Mouse (Mus musculus): Measurements from ENCODE around the gene Mbd3. TPM values are rescaled to one million over a fixed set of nuclear protein-coding genes. Genes with fewer than 3 reads are reported as not detected.

The Mbd3 gene
- total and polyA plus RNA-seq, 3 experiments, result 41.7 to 244 (median 42.0) TPM

GRCm38 (mm10) chr10:80420729-80421128, 21.4 kb upstream of the Mbd3 start:
- Histone ChIP-seq H3K36me3 (replicated peaks) (peaks cover 97% of the 10 kb centered on the region), H3K4me3 (ENCODE audit: low read depth, low read length) (peak overlapping the region; percentile 67; the same call in 1 of the 2 replicates), H3K4me1 (ENCODE audit: insufficient read depth, low read depth, low read length) (peaks cover 93% of the 10 kb centered on the region)

GRCm38 (mm10) chr10:80419419-80419818, 20.1 kb upstream of the Mbd3 start:
- TF ChIP-seq CTCF (IDR thresholded peaks at IDR 0.05; ENCODE audit: low read depth, low read length) (no peak), TAL1 (conservative IDR thresholded peaks at IDR 0.05; ENCODE audit: low read depth, low read length) (no peak), POLR2AphosphoS5 (IDR thresholded peaks at IDR 0.05; ENCODE audit: insufficient replicate concordance, low read depth, low read length) (no peak), GATA2 (IDR thresholded peaks at IDR 0.05; ENCODE audit: borderline replicate concordance, low read depth, low read length) (no peak), GATA1 (IDR thresholded peaks at IDR 0.05; ENCODE audit: borderline replicate concordance, low read length) (no peak)
- H3K4me1 ChIP-seq (ENCODE audit: insufficient read depth, low read depth, low read length), result peaks cover 99% of the 10 kb centered on the region
- peaks cover 97% of the 10 kb centered on the region for H3K36me3 ChIP-seq (replicated peaks)
- H3K27me3 ChIP-seq (ENCODE audit: insufficient read depth, low read length), result no peaks in the 10 kb centered on the region; the same call in 1 of the 2 replicates
- DNase-seq (ENCODE audit: low spot score) (no peak), ATAC-seq (ENCODE audit: extremely low read depth, insufficient number of reproducible peaks, low FRiP score, poor library complexity, severe bottlenecking) (no peak)
- H3K4me3 ChIP-seq (ENCODE audit: low read depth, low read length), result peak overlapping the region; percentile 50; the same call in 1 of the 2 replicates
- H3K9me3 ChIP-seq (replicated peaks), result no peaks in the 10 kb centered on the region

More at GRCm38 (mm10) chr10:80420729-80421128, 21.4 kb upstream of the Mbd3 start:
- H3K9me3 ChIP-seq (replicated peaks), result peaks cover 5% of the 10 kb centered on the region; the same call in 1 of the 2 replicates
- no peaks in the 10 kb centered on the region; the same call in 1 of the 2 replicates for H3K27me3 ChIP-seq (ENCODE audit: insufficient read depth, low read length)
- DNase-seq (ENCODE audit: low spot score) (no peak), ATAC-seq (ENCODE audit: extremely low read depth, insufficient number of reproducible peaks, low FRiP score, poor library complexity, severe bottlenecking) (no peak)
- TF ChIP-seq GATA1 (IDR thresholded peaks at IDR 0.05; ENCODE audit: borderline replicate concordance, low read length), result no peak
- no peak for TF ChIP-seq POLR2AphosphoS5 (IDR thresholded peaks at IDR 0.05; ENCODE audit: insufficient replicate concordance, low read depth, low read length)

GRCm38 (mm10) chr10:80418311-80418710, 19.0 kb upstream of the Mbd3 start:
- peaks cover 98% of the 10 kb centered on the region for H3K4me1 ChIP-seq (ENCODE audit: insufficient read depth, low read depth, low read length)
- TF ChIP-seq TAL1 (conservative IDR thresholded peaks at IDR 0.05; ENCODE audit: low read depth, low read length) (no peak), GATA2 (IDR thresholded peaks at IDR 0.05; ENCODE audit: borderline replicate concordance, low read depth, low read length) (no peak), CTCF (IDR thresholded peaks at IDR 0.05; ENCODE audit: low read depth, low read length) (no peak), POLR2AphosphoS5 (IDR thresholded peaks at IDR 0.05; ENCODE audit: insufficient replicate concordance, low read depth, low read length) (no peak), GATA1 (IDR thresholded peaks at IDR 0.05; ENCODE audit: borderline replicate concordance, low read length) (no peak)
- DNase-seq (ENCODE audit: low spot score), result no peak
- H3K27me3 ChIP-seq (ENCODE audit: insufficient read depth, low read length), result no peaks in the 10 kb centered on the region; the same call in 1 of the 2 replicates
- no peak for ATAC-seq (ENCODE audit: extremely low read depth, insufficient number of reproducible peaks, low FRiP score, poor library complexity, severe bottlenecking)
- no peaks in the 10 kb centered on the region for H3K9me3 ChIP-seq (replicated peaks)
- H3K36me3 ChIP-seq (replicated peaks), result peaks cover 98% of the 10 kb centered on the region
- H3K4me3 ChIP-seq (ENCODE audit: low read depth, low read length), result no peak overlapping the region; the same call in 1 of the 2 replicates

- Histone ChIP-seq H3K9me3 (replicated peaks) (no peaks in the 10 kb centered on the region), H3K4me1 (ENCODE audit: insufficient read depth, low read depth, low read length) (peaks cover 98% of the 10 kb centered on the region), H3K4me3 (ENCODE audit: low read depth, low read length) (no peak overlapping the region), H3K27me3 (ENCODE audit: insufficient read depth, low read length) (no peaks in the 10 kb centered on the region; the same call in 1 of the 2 replicates), H3K36me3 (replicated peaks) (peaks cover 98% of the 10 kb centered on the region)
- no peak for TF ChIP-seq GATA1 (IDR thresholded peaks at IDR 0.05; ENCODE audit: borderline replicate concordance, low read length)
- TF ChIP-seq GATA2 (IDR thresholded peaks at IDR 0.05; ENCODE audit: borderline replicate concordance, low read depth, low read length), result no peak
- TF ChIP-seq TAL1 (conservative IDR thresholded peaks at IDR 0.05; ENCODE audit: low read depth, low read length), result no peak
- TF ChIP-seq POLR2AphosphoS5 (IDR thresholded peaks at IDR 0.05; ENCODE audit: insufficient replicate concordance, low read depth, low read length), result no peak
- TF ChIP-seq CTCF (IDR thresholded peaks at IDR 0.05; ENCODE audit: low read depth, low read length), result no peak
- ATAC-seq (ENCODE audit: extremely low read depth, insufficient number of reproducible peaks, low FRiP score, poor library complexity, severe bottlenecking) (no peak), DNase-seq (ENCODE audit: low spot score) (no peak)
Observed at GRCm38 (mm10) chr10:80417841-80418240, 18.5 kb upstream of the Mbd3 start.

- Histone ChIP-seq H3K4me1 (ENCODE audit: insufficient read depth, low read depth, low read length) (peaks cover 99% of the 10 kb centered on the region), H3K36me3 (replicated peaks) (peaks cover 100% of the 10 kb centered on the region)
Observed at GRCm38 (mm10) chr10:80417371-80417770, 18.0 kb upstream of the Mbd3 start.

GRCm38 (mm10) chr10:80415566-80415965, 16.2 kb upstream of the Mbd3 start:
- Histone ChIP-seq H3K9me3 (replicated peaks) (no peaks in the 10 kb centered on the region), H3K36me3 (replicated peaks) (peaks cover 100% of the 10 kb centered on the region), H3K4me3 (ENCODE audit: low read depth, low read length) (0 out of 2 replicates have a peak overlapping the region, but pooled peaks have one; percentile 21), H3K27me3 (ENCODE audit: insufficient read depth, low read length) (peaks cover 2% of the 10 kb centered on the region; the same call in 1 of the 2 replicates), H3K4me1 (ENCODE audit: insufficient read depth, low read depth, low read length) (peaks cover 99% of the 10 kb centered on the region)
- TF ChIP-seq POLR2AphosphoS5 (IDR thresholded peaks at IDR 0.05; ENCODE audit: insufficient replicate concordance, low read depth, low read length) (no peak), GATA2 (IDR thresholded peaks at IDR 0.05; ENCODE audit: borderline replicate concordance, low read depth, low read length) (no peak), TAL1 (conservative IDR thresholded peaks at IDR 0.05; ENCODE audit: low read depth, low read length) (no peak), CTCF (IDR thresholded peaks at IDR 0.05; ENCODE audit: low read depth, low read length) (no peak), GATA1 (IDR thresholded peaks at IDR 0.05; ENCODE audit: borderline replicate concordance, low read length) (no peak)
- ATAC-seq (ENCODE audit: extremely low read depth, insufficient number of reproducible peaks, low FRiP score, poor library complexity, severe bottlenecking) (no peak), DNase-seq (ENCODE audit: low spot score) (no peak)

More at GRCm38 (mm10) chr10:80417371-80417770, 18.0 kb upstream of the Mbd3 start:
- H3K9me3 ChIP-seq (replicated peaks), result no peaks in the 10 kb centered on the region
- TF ChIP-seq GATA2 (IDR thresholded peaks at IDR 0.05; ENCODE audit: borderline replicate concordance, low read depth, low read length) (no peak), GATA1 (IDR thresholded peaks at IDR 0.05; ENCODE audit: borderline replicate concordance, low read length) (no peak), POLR2AphosphoS5 (IDR thresholded peaks at IDR 0.05; ENCODE audit: insufficient replicate concordance, low read depth, low read length) (no peak), TAL1 (conservative IDR thresholded peaks at IDR 0.05; ENCODE audit: low read depth, low read length) (no peak), CTCF (IDR thresholded peaks at IDR 0.05; ENCODE audit: low read depth, low read length) (no peak)
- no peak overlapping the region for H3K4me3 ChIP-seq (ENCODE audit: low read depth, low read length)
- DNase-seq (ENCODE audit: low spot score), result no peak
- ATAC-seq (ENCODE audit: extremely low read depth, insufficient number of reproducible peaks, low FRiP score, poor library complexity, severe bottlenecking), result no peak
- H3K27me3 ChIP-seq (ENCODE audit: insufficient read depth, low read length), result peaks cover 2% of the 10 kb centered on the region; the same call in 1 of the 2 replicates
